Mouse (Mus musculus) granulocyte monocyte progenitor cell, adult 5-6 weeks (primary cell): ENCODE measurements around the gene Atg7. TPM values are rescaled to one million over a fixed set of nuclear protein-coding genes. Genes with fewer than 3 reads are reported as not detected.

Experiments used
- ATAC-seq: replicated peaks from 2 replicates; pipeline ENCODE4 v1.8.0; 2016; ENCODE audit warnings: mild to moderate bottlenecking, moderate TSS enrichment, inconsistent platforms; ENCODE audit not compliant: poor library complexity, severe bottlenecking
- total RNA-seq, 2 experiments: library from RNA; stranded (forward) in 1 of 2; stranded (reverse) in 1 of 2; fragments of 200-712, 200-1000 nt in 1 of 2; fragments of >200 nt in 1 of 2; fragmentation: Nextera tagmentation in 1 of 2; gene quantifications; 2 replicates each; pipeline ENCODE4 v1.2.3; 2014 to 2017

Gene Atg7
- total RNA-seq, 2 experiments from 2014 or later, result 16.9 to 36.4 TPM

DNA sequence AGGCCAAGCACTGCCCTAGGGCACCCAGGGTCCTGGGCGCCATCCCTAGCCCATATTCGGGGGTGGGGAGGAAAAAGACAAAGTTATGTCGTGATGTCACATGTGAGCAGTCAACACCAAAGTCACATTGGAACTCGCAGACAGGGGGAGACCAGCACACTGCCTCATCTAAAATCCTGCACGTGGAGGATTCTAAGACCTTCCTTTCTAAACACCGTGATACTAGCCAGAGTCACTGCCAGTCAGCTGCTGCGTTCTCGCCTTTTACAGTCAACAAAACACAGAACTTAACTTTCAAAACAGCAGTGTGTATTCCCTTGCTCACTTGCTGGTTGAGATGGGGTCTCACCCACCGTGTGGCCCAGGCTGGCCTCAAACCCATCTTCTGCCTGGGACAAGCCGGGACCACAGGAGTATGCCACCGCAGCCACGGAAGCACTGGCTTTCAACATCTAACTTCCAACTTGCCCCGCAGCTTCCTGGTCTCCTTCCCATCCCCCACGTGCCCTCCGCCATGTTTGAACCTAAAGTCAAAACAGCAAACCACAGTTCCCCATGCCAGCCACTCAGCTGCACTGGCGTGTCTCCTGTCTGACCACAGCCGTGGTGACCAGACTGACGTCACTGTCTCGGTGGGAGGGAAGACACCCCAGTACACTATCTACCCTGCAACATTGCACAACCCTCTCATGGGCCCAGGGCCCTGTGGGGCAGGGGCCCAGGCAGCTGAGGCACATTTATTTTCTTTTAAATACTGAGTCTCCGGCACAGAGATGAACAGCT lies 250.7 kb downstream of the Atg7 start:
- peak; percentile 78 for ATAC-seq

DNA sequence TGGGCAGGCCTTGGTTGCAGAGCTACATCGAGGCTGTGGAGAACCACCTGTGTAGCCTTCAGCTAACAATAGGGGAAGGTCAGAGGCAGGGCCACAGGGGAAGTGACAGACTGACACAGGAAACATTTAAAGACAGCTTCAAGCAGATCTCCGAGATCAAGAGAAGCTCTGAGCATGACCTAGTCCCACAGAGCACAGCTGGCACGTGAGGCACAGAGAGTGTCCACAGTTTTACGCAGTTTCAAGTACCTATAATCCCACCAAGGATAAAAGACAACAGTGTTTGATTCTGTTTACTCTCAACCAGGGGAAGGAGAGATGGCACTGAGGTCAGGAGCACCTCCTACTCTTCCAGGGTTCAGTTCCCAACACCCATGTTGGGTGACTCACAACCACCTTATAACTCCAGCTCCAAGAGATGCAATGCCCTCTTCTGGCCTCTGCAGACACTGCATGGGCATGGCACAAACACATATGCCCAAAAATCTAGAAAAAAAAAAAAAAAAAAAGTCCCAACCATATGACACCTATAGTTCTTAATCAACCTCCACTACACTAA lies 251.7 kb downstream of the Atg7 start:
- peak; percentile 15 for ATAC-seq

DNA sequence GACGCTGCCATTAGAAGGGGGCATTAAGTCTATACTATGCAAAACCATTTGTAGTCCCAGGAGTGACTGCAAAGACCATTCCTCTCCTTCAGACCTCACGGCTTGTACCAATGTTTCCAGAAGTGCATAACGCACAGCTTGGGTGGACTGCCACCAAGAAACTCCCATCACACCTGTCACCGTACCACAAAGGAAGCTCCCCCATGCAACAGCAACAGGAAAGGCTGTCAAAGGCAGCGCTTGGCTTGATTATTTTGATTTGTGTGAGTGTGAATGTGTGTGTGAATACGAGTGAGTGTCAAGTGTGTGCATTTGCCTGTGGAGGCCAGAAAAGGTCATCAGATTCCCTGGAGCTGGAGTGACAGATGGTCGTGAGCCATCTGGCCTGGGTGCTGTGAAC lies 252.3 kb downstream of the Atg7 start:
- no peak for ATAC-seq

DNA sequence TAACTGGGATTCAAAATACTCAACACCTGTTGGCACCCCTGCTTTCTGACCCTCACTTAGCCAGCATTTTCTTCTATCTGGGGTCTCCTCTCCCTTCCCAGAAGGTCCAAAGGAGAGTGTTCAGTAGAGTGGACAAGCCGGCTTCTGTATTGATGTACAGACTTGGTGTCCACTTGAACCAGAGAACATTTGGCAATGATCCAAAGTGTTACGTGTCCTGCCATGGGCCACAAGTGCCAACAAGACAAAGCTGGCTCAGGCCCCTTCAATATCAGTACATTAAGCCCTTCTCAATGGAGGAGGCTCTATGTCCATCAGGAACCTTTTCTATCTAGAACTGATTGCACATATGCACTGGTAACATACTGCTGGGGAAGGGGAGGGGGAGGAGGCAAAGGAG lies 253.4 kb downstream of the Atg7 start:
- no peak for ATAC-seq

DNA sequence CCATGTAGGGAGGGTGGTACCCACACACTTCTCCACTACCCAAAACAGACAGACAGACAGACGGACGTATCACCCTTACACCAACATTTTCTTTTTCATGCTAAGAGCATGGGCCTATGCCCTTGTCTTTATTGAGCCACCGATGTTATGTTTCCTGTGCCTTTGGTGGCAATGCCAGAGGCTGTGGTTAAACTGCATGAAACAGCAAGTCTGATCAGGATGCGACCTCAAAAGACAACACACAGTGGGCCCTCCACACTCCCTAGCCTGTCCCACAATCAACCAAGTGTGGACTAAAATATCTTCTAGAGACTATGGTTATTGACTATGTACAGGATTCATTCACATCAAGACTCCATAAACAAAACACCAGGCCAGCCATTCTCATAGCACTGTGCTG lies 256.1 kb downstream of the Atg7 start:
- peak; percentile 31 for ATAC-seq

DNA sequence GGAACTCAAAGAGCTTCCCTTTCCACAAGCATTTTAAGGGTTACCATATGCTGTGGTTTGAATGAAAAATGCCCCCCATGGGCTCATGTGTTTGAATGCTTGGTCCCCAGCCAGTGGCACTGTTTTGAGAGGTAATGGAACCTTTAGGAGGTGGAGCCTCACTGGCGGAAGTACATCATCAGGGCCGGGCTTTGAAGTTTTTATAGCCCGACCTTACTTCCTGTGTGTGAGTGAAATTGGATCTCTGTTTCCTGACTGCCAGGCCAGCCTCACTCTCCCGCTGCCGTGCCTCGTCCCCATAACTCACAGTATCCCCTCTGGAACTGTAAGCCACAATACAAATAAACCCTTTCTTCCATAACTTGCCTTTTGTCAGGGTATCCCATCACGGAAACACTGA lies 256.8 kb downstream of the Atg7 start:
- peak; percentile 60 for ATAC-seq

DNA sequence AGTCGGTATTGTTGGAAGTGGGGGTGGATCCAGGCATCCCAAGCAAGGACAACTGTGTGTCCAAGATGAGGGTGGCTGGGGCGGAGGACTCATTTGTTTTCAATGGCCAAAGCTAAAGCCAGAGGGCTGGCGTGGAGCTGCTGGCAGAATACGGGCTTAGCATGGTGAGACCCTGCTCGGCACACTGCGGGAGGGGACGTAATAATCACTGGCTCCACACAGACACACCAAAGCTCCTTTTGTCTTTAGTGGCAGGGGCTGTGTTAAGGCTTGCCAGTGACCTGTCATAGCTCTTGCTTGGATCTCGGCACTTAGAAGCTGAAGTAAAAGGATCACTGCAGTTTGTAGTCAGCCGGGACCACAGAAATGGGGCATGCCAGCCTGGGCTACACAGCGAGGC lies 257.3 kb downstream of the Atg7 start:
- no peak for ATAC-seq

DNA sequence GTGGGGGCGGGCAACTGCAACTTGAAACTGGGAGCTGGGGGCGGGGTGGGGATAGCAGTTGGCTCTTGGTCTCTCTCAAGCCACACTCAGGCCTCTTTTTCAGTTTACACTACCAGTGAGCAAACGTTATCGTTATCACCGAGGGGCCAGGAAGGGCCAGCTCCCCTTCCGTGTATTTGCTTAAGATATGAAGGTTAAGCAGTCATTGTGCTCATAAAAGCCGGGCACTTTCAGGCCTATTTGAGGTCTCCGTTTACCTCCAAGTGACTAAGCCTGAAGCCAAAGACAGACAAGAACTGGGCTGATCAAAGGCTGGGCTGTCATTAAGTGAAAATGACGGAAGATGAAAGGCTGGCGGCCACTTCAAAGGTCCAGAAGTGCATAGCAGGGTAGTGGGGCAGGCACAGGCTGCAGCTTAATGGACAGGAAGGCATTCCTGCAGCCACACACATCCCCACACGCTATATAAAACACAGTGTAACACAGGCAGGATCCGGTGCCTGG lies 258.5 kb downstream of the Atg7 start:
- no peak for ATAC-seq

DNA sequence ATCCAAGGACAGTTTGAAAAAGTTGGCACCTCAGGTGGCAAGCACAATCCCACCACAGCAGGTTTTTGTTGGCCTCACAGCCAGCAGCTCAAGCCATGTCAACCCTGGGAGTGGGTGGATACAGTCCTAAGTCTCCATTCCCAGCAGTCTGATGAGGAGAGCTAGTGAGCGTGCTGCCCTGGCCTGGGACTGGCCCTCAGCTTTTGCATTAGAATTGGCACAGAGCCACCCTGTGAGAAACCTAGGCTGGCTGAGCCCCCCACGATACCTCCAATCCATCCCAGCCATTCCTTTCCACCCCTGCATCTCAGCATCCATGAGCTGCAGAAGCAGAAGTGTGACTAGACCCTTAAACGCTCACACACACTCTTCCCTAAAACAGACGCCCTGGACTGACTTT lies 259.0 kb downstream of the Atg7 start:
- ATAC-seq, result peak; percentile 38

DNA sequence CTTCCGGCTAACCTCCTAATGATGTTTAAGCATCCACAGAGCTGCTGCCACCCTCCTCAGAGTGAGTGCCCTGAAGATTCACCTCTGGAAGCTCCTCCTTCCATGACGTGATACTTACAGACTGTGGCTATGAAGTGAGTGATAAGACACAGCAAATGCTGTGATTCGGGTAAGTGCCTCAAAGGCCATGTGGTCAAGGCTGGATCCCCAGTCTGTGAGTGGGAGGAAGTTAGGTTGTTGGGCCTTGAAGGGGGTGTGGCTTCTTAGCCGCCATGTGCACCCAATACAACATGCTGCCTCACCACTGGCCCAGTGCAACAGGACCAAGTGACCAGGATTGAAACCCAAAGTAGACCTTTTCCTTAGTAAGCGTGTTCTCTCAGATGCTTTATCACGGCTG lies 261.3 kb downstream of the Atg7 start:
- peak; percentile 29; the same call in 1 of the 2 replicates for ATAC-seq

DNA sequence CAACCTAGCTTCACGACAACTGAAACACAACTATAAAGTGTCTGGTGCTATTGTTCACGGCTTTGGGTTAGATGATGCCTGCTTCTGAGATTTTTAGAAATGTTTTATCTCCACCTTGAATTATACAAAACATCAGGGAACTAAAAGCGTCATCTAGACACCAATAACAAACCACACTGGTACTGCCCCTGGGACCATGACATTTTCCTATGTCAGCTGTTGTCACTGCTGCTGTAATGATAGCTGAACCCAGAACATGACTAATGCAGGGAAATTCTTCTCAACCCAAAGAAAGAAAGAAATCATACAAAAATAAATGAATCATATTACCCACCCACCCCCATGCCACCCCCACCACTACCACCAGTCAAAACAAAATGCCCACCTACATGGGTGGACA lies 261.9 kb downstream of the Atg7 start:
- no peak for ATAC-seq

DNA sequence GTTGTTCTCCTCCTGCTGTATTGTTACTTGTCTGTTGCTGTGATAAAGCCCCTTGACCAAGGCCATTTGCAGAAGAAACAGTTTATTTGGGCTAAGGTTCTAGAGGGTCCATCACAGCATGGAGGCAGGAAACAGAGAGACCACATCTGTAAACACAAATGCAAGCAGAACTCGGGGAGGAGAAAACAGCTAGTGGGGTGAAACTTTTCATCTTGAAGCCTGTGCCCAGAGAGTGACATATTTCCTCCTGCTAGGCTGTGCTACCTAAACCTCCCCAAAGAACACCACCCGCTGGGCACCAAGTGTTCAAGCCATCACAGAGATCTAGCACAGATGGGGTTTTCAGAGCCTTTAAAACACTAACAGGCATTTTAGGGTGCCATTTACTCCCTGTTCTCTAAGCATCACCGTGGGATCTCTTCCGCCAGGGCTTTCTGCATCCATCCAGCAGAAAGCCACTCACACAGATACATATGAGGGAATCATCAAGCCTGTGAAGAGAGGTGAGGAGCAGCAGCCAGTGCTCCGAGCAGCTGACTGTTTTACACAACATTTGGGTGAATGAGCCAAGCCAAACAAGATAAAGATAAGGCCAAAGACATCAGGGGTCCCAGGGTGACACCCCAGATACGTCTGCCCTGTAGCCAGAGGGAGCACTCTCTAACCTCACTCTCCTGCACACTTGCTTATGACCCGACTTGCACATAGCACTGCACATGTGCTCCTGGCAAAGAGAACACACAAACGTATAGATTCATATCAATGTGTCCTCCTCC lies 262.5 kb downstream of the Atg7 start:
- ATAC-seq, result no peak

DNA sequence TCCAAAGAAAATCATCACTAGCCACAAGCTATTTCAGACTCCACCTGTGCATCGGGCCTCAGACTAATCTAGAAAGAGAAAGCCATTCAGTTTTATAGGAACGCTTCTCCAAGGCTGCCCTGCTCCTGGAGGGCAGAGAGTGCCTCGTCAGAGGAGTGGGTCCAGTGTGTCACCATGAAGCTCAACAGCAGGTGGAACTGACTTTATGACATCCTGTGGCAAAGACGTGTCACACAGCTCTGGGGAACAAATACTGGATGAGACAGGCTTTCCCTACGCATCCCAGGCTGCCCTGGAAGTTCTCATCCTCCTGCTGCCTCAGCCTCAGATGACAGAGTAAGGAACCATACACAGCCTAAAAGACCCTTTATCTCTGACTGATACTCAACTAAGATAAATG lies 263.3 kb downstream of the Atg7 start:
- ATAC-seq, result no peak

DNA sequence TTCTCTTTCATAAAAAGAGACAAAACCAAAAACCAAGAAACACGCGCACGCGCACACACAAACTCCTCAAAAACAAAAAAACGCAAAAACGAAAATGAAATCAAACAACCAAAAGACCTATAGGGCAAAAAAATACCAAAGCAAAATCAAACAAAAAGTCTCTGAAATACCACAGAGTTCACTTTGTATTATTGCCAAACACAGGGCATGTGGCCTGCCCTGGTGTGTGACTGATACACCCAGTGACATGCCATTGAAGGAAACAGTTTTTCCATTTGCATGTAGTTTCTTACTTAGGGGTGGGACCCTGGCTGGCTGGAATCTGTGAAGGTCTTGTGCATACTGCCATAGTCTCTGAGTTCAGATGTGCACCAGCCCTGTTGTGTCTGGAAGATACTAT lies 264.6 kb downstream of the Atg7 start:
- ATAC-seq, result peak; percentile 56

DNA sequence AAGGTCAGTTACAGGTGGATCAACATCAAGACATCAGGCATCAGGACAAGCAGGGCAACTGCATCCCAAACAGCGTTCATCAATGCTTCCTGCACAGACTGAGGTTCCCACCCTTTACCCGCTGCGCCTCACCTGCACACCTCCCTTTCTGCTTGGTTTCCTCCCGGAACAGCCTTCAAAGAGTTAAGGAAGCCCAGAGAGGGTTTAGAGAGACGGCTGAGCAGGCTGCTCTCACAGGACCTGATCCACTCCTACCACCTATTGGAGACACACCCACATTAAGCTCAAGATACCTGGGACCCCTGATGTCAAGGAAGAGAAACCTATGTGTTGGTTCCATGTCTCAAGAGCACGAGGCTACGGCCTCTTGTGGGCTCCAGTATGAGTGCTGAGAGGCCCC lies 266.9 kb downstream of the Atg7 start:
- ATAC-seq, result no peak

Other genes starting within 250 kb of the Atg7 start
- not detected in 2 replicates for gene Hrh1, start 245.2 kb upstream of the Atg7 start, total RNA-seq (2014; fragmentation: Nextera tagmentation)
- not detected in 2 replicates for gene Hrh1, start 245.2 kb upstream of the Atg7 start, total RNA-seq (2017)